Mouse (Mus musculus): ENCODE results near the gene Ces2b. TPM values are rescaled to one million over a fixed set of nuclear protein-coding genes. Genes with fewer than 3 reads are reported as not detected.
"Not testable (repeated sequence)": the region's sequence is repeated elsewhere in the genome, so short reads cannot be mapped to it uniquely, and the experiment has no call there.

Ces2b gene
- polyA plus RNA-seq, 1 experiment from 2014 or later, result 0.31 TPM

DNA sequence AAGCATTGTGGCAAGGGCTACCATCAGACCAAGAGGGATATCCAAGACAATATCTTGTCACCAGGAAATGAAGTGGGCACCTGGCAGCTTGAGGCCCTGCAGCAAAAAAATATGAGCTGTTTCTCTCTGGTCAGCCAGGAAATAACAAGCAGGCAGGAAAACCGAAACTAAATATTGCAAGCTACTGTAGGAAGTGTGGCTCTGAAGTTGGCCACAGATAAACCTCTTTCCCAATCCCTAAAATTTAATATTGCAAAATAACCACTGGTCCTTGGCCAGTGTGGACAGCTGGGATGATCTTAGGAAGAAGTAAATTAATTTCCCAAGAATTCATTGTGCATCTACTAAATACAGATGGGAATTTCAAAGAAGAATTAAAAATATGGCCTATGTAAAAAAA lies 4.5 kb upstream of the Ces2b start:
- Histone ChIP-seq H3K36me3 (ENCODE audit: control insufficient read depth, insufficient read depth, low read length) (no peaks in the 10 kb centered on the region), H3K27me3 (ENCODE audit: control insufficient read depth, insufficient read depth, low read length) (no peaks in the 10 kb centered on the region), H3K4me2 (ENCODE audit: low read depth, low read length, severe bottlenecking) (no peak overlapping the region), H3K4me3 (ENCODE audit: low read depth, low read length) (no peak overlapping the region), H3K27ac (ENCODE audit: low read depth, low read length) (no peak overlapping the region), H3K9ac (ENCODE audit: low read length) (no peak overlapping the region), H3K9me3 (ENCODE audit: control insufficient read depth, low read length) (no peaks in the 10 kb centered on the region), H3K4me1 (replicated peaks; ENCODE audit: control insufficient read depth, insufficient read depth, low read length) (no peaks in the 10 kb centered on the region)
- DNase-seq (ENCODE audit: low spot score), result no peak
- 86% methylated on average over 1 of the region's 1 CpGs for WGBS
- no peak for ATAC-seq (replicated peaks; ENCODE audit: low FRiP score)

DNA sequence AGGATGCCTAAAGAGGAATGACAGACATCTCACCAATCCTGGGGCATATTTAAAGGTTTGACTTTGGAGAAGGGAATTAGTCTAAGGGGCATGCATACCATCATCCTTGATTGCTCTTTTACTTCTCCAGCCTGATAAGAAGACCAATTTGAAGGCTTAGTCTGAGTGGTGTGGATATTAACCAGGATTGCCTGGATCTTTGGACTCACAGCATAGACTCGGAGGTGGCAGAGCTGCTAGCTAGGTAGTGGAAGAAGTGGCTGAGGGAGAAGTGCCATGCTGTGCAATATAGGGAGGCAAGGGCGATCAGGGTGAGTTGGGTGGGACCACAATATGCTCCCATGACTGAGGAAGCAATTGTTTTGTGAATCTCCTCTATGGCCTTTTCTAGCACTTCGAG lies 3.2 kb upstream of the Ces2b start:
- no peak overlapping the region for H3K9ac ChIP-seq (ENCODE audit: low read length)
- no peaks in the 10 kb centered on the region for H3K4me1 ChIP-seq (replicated peaks; ENCODE audit: control insufficient read depth, insufficient read depth, low read length)
- 78% methylated on average over 3 of the region's 3 CpGs for WGBS
- H3K4me3 ChIP-seq (ENCODE audit: low read depth, low read length), result no peak overlapping the region
- DNase-seq (ENCODE audit: low spot score) (no peak), ATAC-seq (replicated peaks; ENCODE audit: low FRiP score) (no peak)
- no peaks in the 10 kb centered on the region for H3K9me3 ChIP-seq (ENCODE audit: control insufficient read depth, low read length)
- H3K36me3 ChIP-seq (ENCODE audit: control insufficient read depth, insufficient read depth, low read length), result no peaks in the 10 kb centered on the region
- no peak overlapping the region for H3K27ac ChIP-seq (ENCODE audit: low read depth, low read length)
- no peak overlapping the region for H3K4me2 ChIP-seq (ENCODE audit: low read depth, low read length, severe bottlenecking)
- H3K27me3 ChIP-seq (ENCODE audit: control insufficient read depth, insufficient read depth, low read length), result no peaks in the 10 kb centered on the region

DNA sequence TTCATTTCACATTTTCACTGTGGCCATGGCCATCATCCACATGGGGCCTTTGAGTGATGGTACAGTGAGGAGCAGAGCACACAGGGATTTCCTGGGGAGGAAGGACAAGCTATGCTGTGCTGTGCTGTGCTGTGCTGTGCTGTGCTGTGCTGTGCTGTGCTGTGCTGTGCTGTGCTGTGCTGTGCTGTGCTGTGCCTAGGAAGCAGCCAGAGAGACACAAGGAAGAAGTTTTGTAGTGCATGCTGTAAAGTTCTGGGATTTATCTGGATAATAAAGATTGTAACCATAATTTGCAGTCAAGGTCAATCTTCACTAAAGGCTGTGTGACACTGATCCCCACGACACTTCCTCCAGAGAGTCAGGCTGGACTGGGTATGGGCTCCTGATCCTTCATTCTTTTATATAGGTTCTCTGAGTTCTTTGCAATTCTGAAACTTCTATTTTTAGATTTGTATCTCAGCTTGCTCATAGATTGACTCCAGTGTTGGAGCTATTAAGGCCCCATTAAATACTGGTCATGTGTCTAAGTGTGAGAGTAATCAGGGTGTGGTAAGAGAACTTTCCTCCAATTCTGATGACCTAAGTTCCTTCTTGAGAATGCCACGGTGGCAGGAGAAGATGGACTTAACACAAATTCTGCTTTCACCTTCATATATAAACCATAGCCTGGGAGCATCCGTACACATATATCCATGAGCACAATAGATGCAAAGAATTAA lies 10.1 kb downstream of the Ces2b start:
- Histone ChIP-seq H3K4me1 (replicated peaks; ENCODE audit: control insufficient read depth, insufficient read depth, low read length) (no peaks in the 10 kb centered on the region), H3K27ac (ENCODE audit: low read depth, low read length) (no peak overlapping the region), H3K27me3 (ENCODE audit: control insufficient read depth, insufficient read depth, low read length) (no peaks in the 10 kb centered on the region), H3K4me3 (ENCODE audit: low read depth, low read length) (no peak overlapping the region), H3K9ac (ENCODE audit: low read length) (no peak overlapping the region), H3K4me2 (ENCODE audit: low read depth, low read length, severe bottlenecking) (no peak overlapping the region), H3K36me3 (ENCODE audit: control insufficient read depth, insufficient read depth, low read length) (no peaks in the 10 kb centered on the region), H3K9me3 (ENCODE audit: control insufficient read depth, low read length) (no peaks in the 10 kb centered on the region)
- DNase-seq (ENCODE audit: low spot score), result no peak
- ATAC-seq (replicated peaks; ENCODE audit: low FRiP score), result no peak
- WGBS, result 80% methylated on average over 3 of the region's 3 CpGs

DNA sequence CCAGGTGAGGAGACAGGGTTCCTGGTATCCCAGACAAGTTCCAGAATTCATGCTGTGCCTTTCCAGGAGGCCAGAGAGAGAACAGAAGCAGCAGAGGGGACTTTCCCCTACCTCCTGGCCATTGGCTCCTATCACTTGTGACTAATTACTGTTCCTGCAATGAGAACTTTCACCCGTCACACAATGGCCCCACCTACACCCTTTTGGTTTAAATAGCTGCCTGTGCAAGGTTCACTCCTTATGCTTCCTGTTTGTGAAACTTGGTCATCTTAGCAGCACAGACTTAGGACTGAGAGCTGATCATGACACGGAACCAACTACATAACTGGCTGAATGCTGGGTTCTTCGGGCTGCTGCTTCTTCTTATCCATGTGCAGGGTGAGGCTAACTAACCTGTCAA lies 15.5 kb downstream of the Ces2b start, which contains the start of gene Ces2c:
TSS of gene Ces2c (plus strand) at position 238 of the 400 bp plus-strand sequence.
- H3K9me3 ChIP-seq (ENCODE audit: control insufficient read depth, low read length), result no peaks in the 10 kb centered on the region
- no peaks in the 10 kb centered on the region for H3K4me1 ChIP-seq (replicated peaks; ENCODE audit: control insufficient read depth, insufficient read depth, low read length)
- H3K9ac ChIP-seq (ENCODE audit: low read length), result no peak within 1 kb of the TSS
- H3K27ac ChIP-seq (ENCODE audit: low read depth, low read length), result no peak within 1 kb of the TSS
- no peak within 1 kb of the TSS for H3K4me3 ChIP-seq (ENCODE audit: low read depth, low read length)
- no peak for ATAC-seq (replicated peaks; ENCODE audit: low FRiP score)
- no peaks in the 10 kb centered on the region for H3K27me3 ChIP-seq (ENCODE audit: control insufficient read depth, insufficient read depth, low read length)
- no peak within 1 kb of the TSS for H3K4me2 ChIP-seq (ENCODE audit: low read depth, low read length, severe bottlenecking)
- no peak for DNase-seq (ENCODE audit: low spot score)
- H3K36me3 ChIP-seq (ENCODE audit: control insufficient read depth, insufficient read depth, low read length), result no peaks in the 10 kb centered on the region
- WGBS, result 88% methylated on average over 3 of the region's 3 CpGs

DNA sequence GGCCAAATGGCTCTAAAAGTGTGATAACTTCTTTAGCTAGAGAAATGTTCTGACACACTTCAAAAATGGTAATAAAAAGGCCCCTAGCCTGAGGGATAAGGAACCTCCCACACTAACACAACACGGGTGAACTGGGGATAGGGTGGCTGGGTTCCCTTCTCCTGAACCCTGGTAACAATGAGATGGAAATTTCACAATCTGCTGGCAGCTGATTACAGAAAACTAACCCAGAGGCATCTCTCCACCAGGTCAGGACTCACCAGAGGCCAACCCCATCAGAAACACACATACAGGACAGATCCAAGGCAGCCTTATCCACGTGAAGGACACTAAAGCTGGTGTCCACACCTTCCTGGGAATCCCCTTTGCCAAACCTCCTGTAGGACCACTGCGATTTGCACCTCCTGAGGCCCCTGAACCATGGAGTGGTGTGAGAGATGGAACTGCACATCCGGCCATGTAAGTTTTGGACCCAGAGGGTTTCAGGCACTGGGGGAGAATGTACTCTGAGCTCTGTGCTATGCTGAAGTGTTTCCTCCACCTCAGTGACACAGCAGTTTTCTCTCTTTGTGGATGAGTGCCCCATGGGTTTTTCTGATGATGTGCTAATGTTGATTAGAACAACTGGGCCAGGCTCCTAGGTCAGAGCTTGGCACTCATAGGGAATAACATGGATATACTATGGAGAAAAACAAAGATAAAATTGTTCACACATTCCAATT lies 16.5 kb downstream of the Ces2b start:
- Histone ChIP-seq H3K36me3 (ENCODE audit: control insufficient read depth, insufficient read depth, low read length) (no peaks in the 10 kb centered on the region), H3K27ac (ENCODE audit: low read depth, low read length) (no peak overlapping the region), H3K4me1 (replicated peaks; ENCODE audit: control insufficient read depth, insufficient read depth, low read length) (no peaks in the 10 kb centered on the region), H3K27me3 (ENCODE audit: control insufficient read depth, insufficient read depth, low read length) (no peaks in the 10 kb centered on the region), H3K9ac (ENCODE audit: low read length) (no peak overlapping the region), H3K4me3 (ENCODE audit: low read depth, low read length) (no peak overlapping the region), H3K4me2 (ENCODE audit: low read depth, low read length, severe bottlenecking) (no peak overlapping the region), H3K9me3 (ENCODE audit: control insufficient read depth, low read length) (no peaks in the 10 kb centered on the region)
- DNase-seq (ENCODE audit: low spot score) (no peak), ATAC-seq (replicated peaks; ENCODE audit: low FRiP score) (no peak)
- 75% methylated on average over 4 of the region's 4 CpGs for WGBS

DNA sequence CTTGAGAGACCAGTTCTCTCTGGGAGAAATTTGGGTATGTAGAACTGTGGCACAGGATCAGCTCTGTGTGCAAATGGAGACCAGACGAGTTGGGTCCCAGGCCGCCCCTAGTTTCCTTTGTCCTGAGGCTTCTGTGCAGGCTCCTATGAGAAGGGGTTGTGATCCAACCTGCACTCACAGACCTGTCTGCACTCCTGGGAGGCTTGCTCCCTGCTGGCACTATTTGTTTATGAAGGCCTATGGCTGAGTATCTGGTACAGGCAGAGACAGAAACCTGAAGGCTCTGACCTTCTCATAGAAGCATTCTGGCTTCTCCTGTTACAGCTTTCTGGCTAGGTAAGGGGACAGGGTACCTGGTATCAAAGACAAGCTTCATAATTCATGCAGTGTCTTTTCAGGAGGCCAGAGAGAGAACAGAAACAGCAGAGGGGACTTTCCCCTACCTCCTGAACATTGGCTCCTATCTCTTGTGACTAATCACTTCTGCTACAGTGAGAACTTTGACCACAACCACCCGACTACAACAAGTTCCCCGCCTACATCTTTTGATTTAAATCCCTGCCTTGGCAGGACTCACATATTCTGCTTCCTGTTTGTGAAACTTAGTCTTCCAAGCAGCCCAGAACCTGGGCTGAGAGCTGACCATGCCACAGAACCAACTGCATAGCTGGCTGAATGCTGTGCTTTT lies 35.6 kb downstream of the Ces2b start:
- H3K27me3 ChIP-seq (ENCODE audit: control insufficient read depth, insufficient read depth, low read length); H3K36me3 ChIP-seq (ENCODE audit: control insufficient read depth, insufficient read depth, low read length); DNase-seq (ENCODE audit: low spot score); H3K4me1 ChIP-seq (replicated peaks; ENCODE audit: control insufficient read depth, insufficient read depth, low read length); H3K4me3 ChIP-seq (ENCODE audit: low read depth, low read length); H3K9me3 ChIP-seq (ENCODE audit: control insufficient read depth, low read length); H3K4me2 ChIP-seq (ENCODE audit: low read depth, low read length, severe bottlenecking); H3K27ac ChIP-seq (ENCODE audit: low read depth, low read length); H3K9ac ChIP-seq (ENCODE audit: low read length); ATAC-seq (replicated peaks; ENCODE audit: low FRiP score): not testable (repeated sequence)
- WGBS, result no CpG with 5 or more reads among the region's 4 CpGs

DNA sequence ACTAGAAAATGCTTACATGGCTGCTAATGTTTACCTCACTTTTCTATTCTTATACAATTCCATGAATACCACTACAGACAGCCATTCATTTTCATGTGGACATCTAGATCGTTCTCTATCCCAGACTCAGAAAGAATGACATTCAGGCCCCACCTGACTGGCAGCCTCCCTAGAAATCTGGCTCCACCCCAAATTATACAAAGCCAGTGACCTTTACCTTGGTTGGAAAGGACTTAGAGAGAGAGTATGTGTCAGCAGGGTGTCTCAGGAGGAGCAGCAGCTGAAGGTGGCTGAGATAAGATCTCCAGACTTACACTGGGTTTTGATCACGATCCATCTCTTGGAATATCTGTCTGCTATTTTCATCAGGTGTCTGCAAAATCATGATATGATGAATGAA lies 37.5 kb downstream of the Ces2b start:
- not testable (repeated sequence) for H3K4me1 ChIP-seq (replicated peaks; ENCODE audit: control insufficient read depth, insufficient read depth, low read length); H3K27ac ChIP-seq (ENCODE audit: low read depth, low read length); H3K9ac ChIP-seq (ENCODE audit: low read length); H3K36me3 ChIP-seq (ENCODE audit: control insufficient read depth, insufficient read depth, low read length); H3K27me3 ChIP-seq (ENCODE audit: control insufficient read depth, insufficient read depth, low read length); H3K4me2 ChIP-seq (ENCODE audit: low read depth, low read length, severe bottlenecking); ATAC-seq (replicated peaks; ENCODE audit: low FRiP score); H3K4me3 ChIP-seq (ENCODE audit: low read depth, low read length); DNase-seq (ENCODE audit: low spot score); H3K9me3 ChIP-seq (ENCODE audit: control insufficient read depth, low read length)
- WGBS, result no CpG with 5 or more reads among the region's 2 CpGs

DNA sequence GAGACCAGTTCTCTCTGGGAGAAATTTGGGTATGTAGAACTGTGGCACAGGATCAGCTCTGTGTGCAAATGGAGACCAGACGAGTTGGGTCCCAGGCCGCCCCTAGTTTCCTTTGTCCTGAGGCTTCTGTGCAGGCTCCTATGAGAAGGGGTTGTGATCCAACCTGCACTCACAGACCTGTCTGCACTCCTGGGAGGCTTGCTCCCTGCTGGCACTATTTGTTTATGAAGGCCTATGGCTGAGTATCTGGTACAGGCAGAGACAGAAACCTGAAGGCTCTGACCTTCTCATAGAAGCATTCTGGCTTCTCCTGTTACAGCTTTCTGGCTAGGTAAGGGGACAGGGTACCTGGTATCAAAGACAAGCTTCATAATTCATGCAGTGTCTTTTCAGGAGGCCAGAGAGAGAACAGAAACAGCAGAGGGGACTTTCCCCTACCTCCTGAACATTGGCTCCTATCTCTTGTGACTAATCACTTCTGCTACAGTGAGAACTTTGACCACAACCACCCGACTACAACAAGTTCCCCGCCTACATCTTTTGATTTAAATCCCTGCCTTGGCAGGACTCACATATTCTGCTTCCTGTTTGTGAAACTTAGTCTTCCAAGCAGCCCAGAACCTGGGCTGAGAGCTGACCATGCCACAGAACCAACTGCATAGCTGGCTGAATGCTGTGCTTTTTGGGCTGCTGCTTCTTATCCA lies 55.0 kb downstream of the Ces2b start:
- not testable (repeated sequence) for H3K27me3 ChIP-seq (ENCODE audit: control insufficient read depth, insufficient read depth, low read length); H3K4me2 ChIP-seq (ENCODE audit: low read depth, low read length, severe bottlenecking); ATAC-seq (replicated peaks; ENCODE audit: low FRiP score); H3K9ac ChIP-seq (ENCODE audit: low read length); H3K4me1 ChIP-seq (replicated peaks; ENCODE audit: control insufficient read depth, insufficient read depth, low read length); H3K4me3 ChIP-seq (ENCODE audit: low read depth, low read length); DNase-seq (ENCODE audit: low spot score); H3K36me3 ChIP-seq (ENCODE audit: control insufficient read depth, insufficient read depth, low read length); H3K9me3 ChIP-seq (ENCODE audit: control insufficient read depth, low read length); H3K27ac ChIP-seq (ENCODE audit: low read depth, low read length)
- no CpG with 5 or more reads among the region's 4 CpGs for WGBS
